14 mouse cellular contexts compared by ENCODE assay signal in the genomic region with DNA sequence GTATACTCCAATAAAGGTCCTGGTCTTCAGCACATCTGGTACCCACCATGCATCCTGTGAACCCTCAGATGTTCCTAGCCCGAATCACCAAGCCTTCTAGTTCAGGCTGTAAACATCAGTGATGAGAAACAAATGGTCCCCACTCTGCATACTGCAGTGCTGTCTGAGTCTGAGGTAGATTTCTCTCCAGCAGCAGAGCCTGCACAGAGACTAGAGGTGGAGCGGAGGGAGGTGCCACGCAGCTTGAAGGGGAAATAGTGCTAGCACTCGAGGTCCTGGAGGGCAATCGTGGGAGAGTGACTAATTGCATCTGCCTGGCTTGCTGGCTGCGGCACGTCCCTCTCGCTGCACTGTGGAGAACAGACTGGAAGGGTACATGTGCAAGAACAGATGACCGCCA.
DNase-seq lines count a peak whose midpoint lies in the region; ATAC-seq and TF ChIP-seq lines count a peak whose summit lies in the region.
"Had no signal": no experiment of that assay in that cellular context is flagged by ENCODE, and none has a peak within 500 bp of the region (broad histone marks: within the 10 kb centered on the region; RNA-seq: fewer than 3 reads in every experiment).

No protein-coding gene starts in this region.

- peak; percentile 65; the same call in 1 of the 2 replicates for ATAC-seq in kidney, embryonic 16.5 days (ENCODE audit: low FRiP score, low TSS enrichment)
- ATAC-seq in stomach, embryonic 14.5 days (ENCODE audit: insufficient number of reproducible peaks, insufficient read depth, low FRiP score, low read depth) = peak; percentile 42; the same call in 1 of the 2 replicates
- no peak for ATAC-seq in stomach, postnatal 0 days (ENCODE audit: low FRiP score, low TSS enrichment)
- peak; percentile 44; the same call in 1 of the 2 replicates for ATAC-seq in stomach, embryonic 16.5 days (ENCODE audit: insufficient read depth, low FRiP score)
- ATAC-seq: activated CD4-positive, CD25-positive, alpha-beta regulatory T cell, adult 4 months had no signal

- H3K36me3 ChIP-seq in kidney, embryonic 16.5 days (ENCODE audit: insufficient read depth, low read length) = no peaks in the 10 kb centered on the region
- no peaks in the 10 kb centered on the region for H3K36me3 ChIP-seq in kidney, adult 2 months (ENCODE audit: control insufficient read depth, insufficient read depth, low read length)
- H3K36me3 ChIP-seq in stomach, embryonic 14.5 days (ENCODE audit: control insufficient read depth, insufficient read depth, low read length) = no peaks in the 10 kb centered on the region
- H3K36me3 ChIP-seq in stomach, postnatal 0 days (ENCODE audit: control insufficient read depth, insufficient read depth, low read length) = no peaks in the 10 kb centered on the region
- H3K36me3 ChIP-seq in stomach, embryonic 16.5 days (ENCODE audit: control insufficient read depth, insufficient read depth, low read length) = no peaks in the 10 kb centered on the region
- H3K36me3 ChIP-seq: neural tube, embryonic 15.5 days had no signal

- no peak overlapping the region for H3K9ac ChIP-seq in kidney, embryonic 16.5 days (replicated peaks; ENCODE audit: low read length)
- H3K9ac ChIP-seq in stomach, embryonic 14.5 days (replicated peaks; ENCODE audit: low read depth, low read length) = no peak overlapping the region
- H3K9ac ChIP-seq in stomach, postnatal 0 days (ENCODE audit: low read length) = no peak overlapping the region
- no peak overlapping the region; the same call in 1 of the 2 replicates for H3K9ac ChIP-seq in stomach, embryonic 16.5 days (ENCODE audit: low read length)
- H3K9ac ChIP-seq: neural tube, embryonic 15.5 days had no signal

- no peak for TF ChIP-seq POLR2A in kidney, adult 2 months (IDR thresholded peaks at IDR 0.05; ENCODE audit: low read depth, low read length)

- H3K4me3 ChIP-seq in kidney, embryonic 16.5 days (ENCODE audit: low read length) = no peak overlapping the region
- H3K4me3 ChIP-seq in kidney, adult 2 months (ENCODE audit: insufficient read depth, low read depth, low read length) = no peak overlapping the region
- H3K4me3 ChIP-seq in stomach, embryonic 14.5 days (ENCODE audit: low read depth, low read length) = no peak overlapping the region
- H3K4me3 ChIP-seq in stomach, postnatal 0 days (ENCODE audit: low read depth, low read length) = no peak overlapping the region
- no peak overlapping the region for H3K4me3 ChIP-seq in stomach, embryonic 16.5 days (replicated peaks; ENCODE audit: low read length)
- H3K4me3 ChIP-seq: neural tube, embryonic 15.5 days had no signal

- no peaks in the 10 kb centered on the region for H3K9me3 ChIP-seq in kidney, embryonic 16.5 days (ENCODE audit: low read length)
- H3K9me3 ChIP-seq in stomach, embryonic 14.5 days (ENCODE audit: control insufficient read depth, low read depth, low read length) = no peaks in the 10 kb centered on the region
- no peaks in the 10 kb centered on the region for H3K9me3 ChIP-seq in stomach, postnatal 0 days (ENCODE audit: control insufficient read depth, low read length)
- no peaks in the 10 kb centered on the region for H3K9me3 ChIP-seq in stomach, embryonic 16.5 days (replicated peaks; ENCODE audit: control insufficient read depth, low read length)
- H3K9me3 ChIP-seq: neural tube, embryonic 15.5 days had no signal

- no peak for TF ChIP-seq CTCF in kidney, adult 2 months (conservative IDR thresholded peaks at IDR 0.05; ENCODE audit: insufficient read depth, insufficient read length, low read depth, low read length)
- no peak for TF ChIP-seq CTCF in stomach, postnatal 0 days (IDR thresholded peaks at IDR 0.05; ENCODE audit: low read depth)

- WGBS in kidney, embryonic 16.5 days = 31% methylated on average over 9 of the region's 9 CpGs
- 40% methylated on average over 9 of the region's 9 CpGs for WGBS in kidney, adult 2 months
- 46% methylated on average over 9 of the region's 9 CpGs for WGBS in stomach, embryonic 14.5 days
- WGBS in stomach, postnatal 0 days = 23% methylated on average over 9 of the region's 9 CpGs
- WGBS in stomach, embryonic 16.5 days = 24% methylated on average over 9 of the region's 9 CpGs

- H3K4me2 ChIP-seq in kidney, embryonic 16.5 days (replicated peaks; ENCODE audit: low read depth, low read length) = no peak overlapping the region
- H3K4me2 ChIP-seq in stomach, embryonic 14.5 days (replicated peaks; ENCODE audit: low read depth, low read length) = no peak overlapping the region
- H3K4me2 ChIP-seq in stomach, postnatal 0 days (replicated peaks; ENCODE audit: low read depth) = no peak overlapping the region
- H3K4me2 ChIP-seq in stomach, embryonic 16.5 days (ENCODE audit: low read depth, low read length) = no peak overlapping the region
- H3K4me2 ChIP-seq: heart, embryonic 11.5 days; neural tube, embryonic 15.5 days had no signal

- TF ChIP-seq EP300 in stomach, postnatal 0 days (optimal IDR thresholded peaks at IDR 0.05) = no peak

- peaks cover 10% of the 10 kb centered on the region; the same call in 1 of the 2 replicates for H3K4me1 ChIP-seq in kidney, embryonic 16.5 days (ENCODE audit: insufficient read depth, low read length)
- no peaks in the 10 kb centered on the region for H3K4me1 ChIP-seq in kidney, adult 2 months (ENCODE audit: control insufficient read depth, insufficient read depth, low read length)
- H3K4me1 ChIP-seq in stomach, embryonic 14.5 days (ENCODE audit: control insufficient read depth, insufficient read depth, low read length) = 0 out of 2 replicates have a peak, but pooled peaks cover 4% of the 10 kb centered on the region
- H3K4me1 ChIP-seq in stomach, postnatal 0 days (replicated peaks; ENCODE audit: control insufficient read depth, insufficient read depth) = no peaks in the 10 kb centered on the region
- H3K4me1 ChIP-seq in stomach, embryonic 16.5 days (ENCODE audit: control insufficient read depth, insufficient read depth, low read length) = 0 out of 2 replicates have a peak, but pooled peaks cover 6% of the 10 kb centered on the region

- no peak for DNase-seq in kidney, adult 2 months
- no peak for DNase-seq in stomach, postnatal 0 days (ENCODE audit: low spot score)
- DNase-seq in forelimb bud, embryonic 11.5 days (ENCODE audit: low read depth, low spot score) = peak; percentile 52
- DNase-seq in layer of hippocampus, adult 11-12 months (ENCODE audit: low spot score) = no peak
- DNase-seq: adrenal gland, postnatal 25 days; cerebellum, adult 8-10 months; gastrocnemius, postnatal 25 days; retina, postnatal 1 day had no signal

- H3K27me3 ChIP-seq in kidney, embryonic 16.5 days (ENCODE audit: insufficient read depth, low read length) = peaks cover 3% of the 10 kb centered on the region; the same call in 1 of the 2 replicates
- no peaks in the 10 kb centered on the region for H3K27me3 ChIP-seq in kidney, adult 2 months (replicated peaks; ENCODE audit: control insufficient read depth, insufficient read depth, low read length)
- no peaks in the 10 kb centered on the region for H3K27me3 ChIP-seq in stomach, embryonic 14.5 days (ENCODE audit: control insufficient read depth, insufficient read depth, low read length)
- H3K27me3 ChIP-seq in stomach, postnatal 0 days (ENCODE audit: control insufficient read depth, insufficient read depth, low read length) = no peaks in the 10 kb centered on the region
- H3K27me3 ChIP-seq in stomach, embryonic 16.5 days (ENCODE audit: control insufficient read depth, insufficient read depth, low read length) = peaks cover 3% of the 10 kb centered on the region; the same call in 1 of the 2 replicates

- H3K27ac ChIP-seq in kidney, embryonic 16.5 days (ENCODE audit: low read length) = no peak overlapping the region
- no peak overlapping the region for H3K27ac ChIP-seq in kidney, adult 2 months (ENCODE audit: insufficient read depth, low read depth, low read length)
- no peak overlapping the region for H3K27ac ChIP-seq in stomach, embryonic 14.5 days (ENCODE audit: low read length)
- H3K27ac ChIP-seq in stomach, postnatal 0 days (replicated peaks) = no peak overlapping the region
- H3K27ac ChIP-seq in stomach, embryonic 16.5 days (ENCODE audit: low read length) = no peak overlapping the region
- H3K27ac ChIP-seq: neural tube, embryonic 15.5 days had no signal
